In genomic region chr5:99868286-99868685, GRCm38 (mm10) we compare ENCODE assay signal across 27 mouse cellular contexts. TPM values are rescaled to one million over a fixed set of nuclear protein-coding genes. Genes with fewer than 3 reads are reported as not detected.
A peak's percentile ranks its signal among the peaks of the same experiment; 100 is the strongest.
DNase-seq lines count a peak whose midpoint lies in the region.
"Had no signal": no experiment of that assay in that cellular context is flagged by ENCODE, and none has a peak within 500 bp of the region (broad histone marks: within the 10 kb centered on the region; RNA-seq: fewer than 3 reads in every experiment).

No protein-coding gene starts in this region.

- no peak overlapping the region for H3K4me3 ChIP-seq in heart, embryonic 10.5 days
- H3K4me3 ChIP-seq: embryonic facial prominence, embryonic 13.5 days; embryonic facial prominence, embryonic 15.5 days; erythroblast, embryonic 14.5 days; forebrain, embryonic 10.5 days; forebrain, embryonic 12.5 days had no signal

- H3K36me3 ChIP-seq in heart, embryonic 10.5 days = no peaks in the 10 kb centered on the region
- H3K36me3 ChIP-seq: embryonic facial prominence, embryonic 13.5 days; embryonic facial prominence, embryonic 15.5 days; forebrain, embryonic 10.5 days; forebrain, embryonic 12.5 days; G1E had no signal

- 88% methylated on average over 17 of the region's 17 CpGs for WGBS in heart, embryonic 10.5 days

- no peaks in the 10 kb centered on the region for H3K27me3 ChIP-seq in heart, embryonic 10.5 days (ENCODE audit: insufficient read depth, poor library complexity, severe bottlenecking)
- H3K27me3 ChIP-seq: embryonic facial prominence, embryonic 13.5 days; embryonic facial prominence, embryonic 15.5 days; forebrain, embryonic 12.5 days had no signal

- H3K27ac ChIP-seq in heart, embryonic 10.5 days = no peak overlapping the region
- H3K27ac ChIP-seq: embryonic facial prominence, embryonic 13.5 days; embryonic facial prominence, embryonic 15.5 days; forebrain, embryonic 10.5 days; forebrain, embryonic 12.5 days had no signal

- DNase-seq in heart, embryonic 10.5 days (ENCODE audit: low spot score) = peak; percentile 55
- no peak for DNase-seq in heart, postnatal 36 days
- DNase-seq in ES-CJ7 (ENCODE audit: low read depth, low spot score) (peak; percentile 8), R1 (ENCODE audit: low read depth, low spot score) (peak; percentile 74)
- DNase-seq in testis, postnatal 14 days (ENCODE audit: low spot score) = peak; percentile 29
- DNase-seq in cerebellum, postnatal 25 days = no peak
- no peak for DNase-seq in spleen, postnatal 4 days (ENCODE audit: low spot score in 2 of 2)
- DNase-seq: adrenal gland, adult 8-10 months; adrenal gland, postnatal 14 days; adrenal gland, postnatal 36 days; cerebellum, adult 11-12 months; cerebellum, adult 2 months; cerebellum, adult 9-10 months; cerebellum, postnatal 10 days; cerebellum, postnatal 36 days; embryo, embryonic 11 days had no signal

- peaks cover 6% of the 10 kb centered on the region for H3K4me1 ChIP-seq in heart, embryonic 10.5 days
- H3K4me1 ChIP-seq: forebrain, embryonic 12.5 days had no signal

- intact Hi-C loops in heart, postnatal 36 days (cut with DNase I) = no loop called here

- H3K9me3 ChIP-seq in heart, embryonic 10.5 days = no peaks in the 10 kb centered on the region
- H3K9me3 ChIP-seq: embryonic facial prominence, embryonic 13.5 days; embryonic facial prominence, embryonic 15.5 days; forebrain, embryonic 10.5 days; forebrain, embryonic 12.5 days had no signal

RNA-seq across cellular contexts. Expression of gene Vamp9, which starts 37.8 kb away (rescaled TPM):
- polyA plus RNA-seq in heart, embryonic 10.5 days (2016; fragmentation: Nextera tagmentation; extraction: Ambion mirVana) = 0.35 and 0.42 TPM in 2 replicates
- total RNA-seq in heart, postnatal 36 days (2021) = not detected
- total RNA-seq: adrenal gland, postnatal 14 days; common myeloid progenitor, adult 5-6 weeks; G1E had no signal
- polyA plus RNA-seq: activated CD4-positive, CD25-positive, alpha-beta regulatory T cell, adult 4 months; C2C12; cerebellum, adult 2 months; embryonic facial prominence, embryonic 11.5 days; erythroblast, embryonic 14.5 days; G1E; Patski had no signal

Comparison
In these comparisons a context has a peak if more than half of its experiments do, and no peak if none do; other contexts are left out.
1. DNase-seq: peak in heart, embryonic 10.5 days (single experiment), ES-CJ7 (single experiment), R1 (single experiment) and testis, postnatal 14 days (single experiment); none in heart, postnatal 36 days (0 of 2), cerebellum, postnatal 25 days (0 of 2) and spleen, postnatal 4 days (0 of 2).